In genomic region chr13:69331537-69332435, GRCm38 (mm10) we compare ENCODE assay signal across 14 mouse cellular contexts.
DNase-seq lines count a peak whose midpoint lies in the region; ATAC-seq lines count a peak whose summit lies in the region.
"Had no signal": no experiment of that assay in that cellular context is flagged by ENCODE, and none has a peak within 500 bp of the region (broad histone marks: within the 10 kb centered on the region; RNA-seq: fewer than 3 reads in every experiment).

No protein-coding gene starts in this region.

- H3K4me1 ChIP-seq in kidney, embryonic 15.5 days = peaks cover 8% of the 10 kb centered on the region
- H3K4me1 ChIP-seq in kidney, embryonic 16.5 days (ENCODE audit: insufficient read depth, low read length) = no peaks in the 10 kb centered on the region
- no peaks in the 10 kb centered on the region for H3K4me1 ChIP-seq in hindbrain, embryonic 14.5 days (replicated peaks; ENCODE audit: control insufficient read depth, insufficient read depth, low read length)
- H3K4me1 ChIP-seq: embryonic facial prominence, embryonic 15.5 days had no signal

- ATAC-seq in kidney, embryonic 15.5 days (replicated peaks; ENCODE audit: low FRiP score) = 0 out of 2 replicates have a peak, but pooled peaks have one; percentile 22
- no peak for ATAC-seq in kidney, embryonic 16.5 days (ENCODE audit: low FRiP score, low TSS enrichment)
- peak; percentile 57; the same call in 1 of the 2 replicates for ATAC-seq in hindbrain, embryonic 14.5 days (ENCODE audit: low FRiP score)

- WGBS in kidney, embryonic 15.5 days = 40% methylated on average over 19 of the region's 19 CpGs
- 39% methylated on average over 19 of the region's 19 CpGs for WGBS in kidney, embryonic 16.5 days
- 59% methylated on average over 19 of the region's 19 CpGs for WGBS in hindbrain, embryonic 14.5 days

- no peak overlapping the region for H3K4me2 ChIP-seq in kidney, embryonic 15.5 days
- no peak overlapping the region for H3K4me2 ChIP-seq in kidney, embryonic 16.5 days (replicated peaks; ENCODE audit: low read depth, low read length)
- H3K4me2 ChIP-seq in hindbrain, embryonic 14.5 days (replicated peaks) = no peak overlapping the region
- H3K4me2 ChIP-seq: embryonic facial prominence, embryonic 15.5 days; heart, embryonic 12.5 days; limb, embryonic 12.5 days had no signal

- intact Hi-C loops in heart, postnatal 10 days (cut with DNase I) = no loop called here

- H3K9ac ChIP-seq in kidney, embryonic 15.5 days = no peak overlapping the region
- no peak overlapping the region for H3K9ac ChIP-seq in kidney, embryonic 16.5 days (replicated peaks; ENCODE audit: low read length)
- no peak overlapping the region for H3K9ac ChIP-seq in hindbrain, embryonic 14.5 days
- H3K9ac ChIP-seq: embryonic facial prominence, embryonic 15.5 days; heart, embryonic 12.5 days; limb, embryonic 12.5 days had no signal

- H3K27ac ChIP-seq in kidney, embryonic 15.5 days = no peak overlapping the region
- H3K27ac ChIP-seq in kidney, embryonic 16.5 days (ENCODE audit: low read length) = no peak overlapping the region
- no peak overlapping the region for H3K27ac ChIP-seq in hindbrain, embryonic 14.5 days
- H3K27ac ChIP-seq: embryonic facial prominence, embryonic 15.5 days; limb, embryonic 12.5 days had no signal

- no peak overlapping the region for H3K4me3 ChIP-seq in kidney, embryonic 15.5 days (replicated peaks)
- H3K4me3 ChIP-seq in kidney, embryonic 16.5 days (ENCODE audit: low read length) = no peak overlapping the region
- no peak overlapping the region for H3K4me3 ChIP-seq in hindbrain, embryonic 14.5 days (replicated peaks; ENCODE audit: low read length)
- H3K4me3 ChIP-seq: embryonic facial prominence, embryonic 15.5 days; heart, embryonic 12.5 days; limb, embryonic 12.5 days had no signal

- peak; percentile 12 to 21 for DNase-seq in right cerebral cortex, adult 2 months (ENCODE audit: low spot score in 2 of 2)
- DNase-seq in right cerebral cortex, postnatal 4 days = no peak
- no peak for DNase-seq in hindbrain, embryonic 14.5 days (ENCODE audit: low spot score)
- DNase-seq in ovary, postnatal 14 days (ENCODE audit: low spot score) = no peak
- DNase-seq in c-Kit-positive CD71-positive TER-119-positive erythroid progenitor cells, embryonic 14.5 days (ENCODE audit: low spot score) = no peak
- no peak for DNase-seq in heart, postnatal 10 days
- DNase-seq: adrenal gland, postnatal 14 days; cerebellum, postnatal 36 days; kidney, postnatal 10 days had no signal

- no peaks in the 10 kb centered on the region for H3K36me3 ChIP-seq in kidney, embryonic 15.5 days
- H3K36me3 ChIP-seq in kidney, embryonic 16.5 days (ENCODE audit: insufficient read depth, low read length) = no peaks in the 10 kb centered on the region
- no peaks in the 10 kb centered on the region for H3K36me3 ChIP-seq in hindbrain, embryonic 14.5 days (replicated peaks; ENCODE audit: control insufficient read depth, insufficient read depth)
- H3K36me3 ChIP-seq: embryonic facial prominence, embryonic 15.5 days; heart, embryonic 12.5 days; limb, embryonic 12.5 days had no signal

- H3K9me3 ChIP-seq in kidney, embryonic 15.5 days (replicated peaks) = no peaks in the 10 kb centered on the region
- no peaks in the 10 kb centered on the region for H3K9me3 ChIP-seq in kidney, embryonic 16.5 days (ENCODE audit: low read length)
- no peaks in the 10 kb centered on the region for H3K9me3 ChIP-seq in hindbrain, embryonic 14.5 days (ENCODE audit: control insufficient read depth, low read length)
- H3K9me3 ChIP-seq: embryonic facial prominence, embryonic 15.5 days; heart, embryonic 12.5 days; limb, embryonic 12.5 days had no signal

- H3K27me3 ChIP-seq in kidney, embryonic 15.5 days = no peaks in the 10 kb centered on the region
- no peaks in the 10 kb centered on the region for H3K27me3 ChIP-seq in kidney, embryonic 16.5 days (ENCODE audit: insufficient read depth, low read length)
- no peaks in the 10 kb centered on the region for H3K27me3 ChIP-seq in hindbrain, embryonic 14.5 days (ENCODE audit: control insufficient read depth, insufficient read depth, low read length)
- H3K27me3 ChIP-seq: embryonic facial prominence, embryonic 15.5 days; heart, embryonic 12.5 days; limb, embryonic 12.5 days had no signal

Comparison
In these comparisons a context has a peak if more than half of its experiments do, and no peak if none do; other contexts are left out.
1. DNase-seq: peak in right cerebral cortex, adult 2 months (2 of 2); none in right cerebral cortex, postnatal 4 days (single experiment), hindbrain, embryonic 14.5 days (single experiment), ovary, postnatal 14 days (single experiment), c-Kit-positive CD71-positive TER-119-positive erythroid progenitor cells, embryonic 14.5 days (single experiment) and heart, postnatal 10 days (0 of 2).